14 mouse cellular contexts compared by ENCODE assay signal in the genomic region with DNA sequence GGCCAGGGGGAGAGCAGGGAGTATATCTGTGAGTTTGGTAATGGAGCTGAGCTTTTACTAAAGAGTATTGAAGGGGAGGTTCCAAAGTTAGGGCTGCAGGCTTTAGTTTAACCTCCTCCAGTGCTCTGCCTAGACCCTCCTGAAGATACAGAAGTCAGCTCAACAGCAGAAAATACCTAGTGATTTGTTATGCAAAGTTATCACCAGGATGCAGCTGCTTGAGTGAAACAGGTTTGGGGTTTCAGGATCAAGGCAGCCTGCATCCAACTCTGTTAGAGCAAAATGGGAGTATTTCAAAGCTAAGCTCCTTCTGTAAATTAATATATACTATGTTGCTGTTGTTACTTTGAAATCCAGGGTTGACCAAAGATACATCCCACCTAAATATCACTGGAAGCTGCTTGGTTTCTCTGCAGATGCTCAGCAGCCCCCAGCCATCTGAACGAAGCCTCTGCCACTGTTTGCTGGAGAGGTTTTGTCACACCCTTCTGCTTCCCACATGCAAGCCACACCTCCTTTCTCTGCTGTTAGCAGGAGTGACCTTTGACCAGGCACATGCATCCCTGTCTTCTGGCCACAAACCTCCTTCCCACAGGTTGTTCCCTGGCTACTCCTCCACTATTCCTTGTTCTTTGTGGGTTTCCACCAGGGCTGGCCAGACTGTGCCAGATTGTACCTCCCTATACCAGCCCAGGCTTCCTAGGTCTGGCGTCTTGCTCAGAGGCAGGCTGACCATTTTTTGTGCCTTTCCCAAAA.
DNase-seq lines count a peak whose midpoint lies in the region; ATAC-seq lines count a peak whose summit lies in the region.
"Had no signal": no experiment of that assay in that cellular context is flagged by ENCODE, and none has a peak within 500 bp of the region (broad histone marks: within the 10 kb centered on the region; RNA-seq: fewer than 3 reads in every experiment).

No protein-coding gene starts in this region.

- no peaks in the 10 kb centered on the region for H3K27me3 ChIP-seq in liver, embryonic 16.5 days (ENCODE audit: control insufficient read depth, insufficient read depth, low read depth, low read length)
- H3K27me3 ChIP-seq in embryonic facial prominence, embryonic 13.5 days, result peaks cover 17% of the 10 kb centered on the region
- H3K27me3 ChIP-seq in kidney, embryonic 16.5 days (ENCODE audit: insufficient read depth, low read length), result no peaks in the 10 kb centered on the region
- H3K27me3 ChIP-seq: forebrain, embryonic 15.5 days; hindbrain, embryonic 13.5 days; midbrain, embryonic 15.5 days had no signal

- H3K9me3 ChIP-seq in liver, embryonic 16.5 days (replicated peaks; ENCODE audit: control insufficient read depth, low read length), result no peaks in the 10 kb centered on the region
- no peaks in the 10 kb centered on the region for H3K9me3 ChIP-seq in embryonic facial prominence, embryonic 13.5 days
- H3K9me3 ChIP-seq in kidney, embryonic 16.5 days (ENCODE audit: low read length), result no peaks in the 10 kb centered on the region
- H3K9me3 ChIP-seq: forebrain, embryonic 15.5 days; hindbrain, embryonic 13.5 days; midbrain, embryonic 15.5 days had no signal

- H3K4me2 ChIP-seq in liver, embryonic 16.5 days (ENCODE audit: low read depth, low read length), result no peak overlapping the region
- peak overlapping the region; percentile 56; the same call in 1 of the 2 replicates for H3K4me2 ChIP-seq in embryonic facial prominence, embryonic 13.5 days
- no peak overlapping the region for H3K4me2 ChIP-seq in kidney, embryonic 16.5 days (replicated peaks; ENCODE audit: low read depth, low read length)
- H3K4me2 ChIP-seq: forebrain, embryonic 15.5 days; hindbrain, embryonic 13.5 days; midbrain, embryonic 15.5 days had no signal

- H3K27ac ChIP-seq in liver, embryonic 16.5 days (ENCODE audit: low read length), result no peak overlapping the region
- no peak overlapping the region for H3K27ac ChIP-seq in embryonic facial prominence, embryonic 13.5 days
- peak overlapping the region; percentile 48; the same call in 1 of the 2 replicates for H3K27ac ChIP-seq in kidney, embryonic 16.5 days (ENCODE audit: low read length)
- H3K27ac ChIP-seq: forebrain, embryonic 15.5 days; hindbrain, embryonic 13.5 days; midbrain, embryonic 15.5 days had no signal

- DNase-seq in liver, result no peak
- DNase-seq in testis, postnatal 14 days (ENCODE audit: low spot score), result peak; percentile 19
- DNase-seq in right cerebral cortex, postnatal 25 days, result no peak
- no peak for DNase-seq in right cerebral cortex, adult 18-20 months
- DNase-seq: cerebellum, postnatal 14 days; heart, adult 18-20 months; thymus, adult 2 months had no signal

- no peaks in the 10 kb centered on the region; the same call in none of the 2 replicates for H3K4me1 ChIP-seq in liver, embryonic 16.5 days (ENCODE audit: control insufficient read depth, low read depth, low read length)
- peaks cover 30% of the 10 kb centered on the region for H3K4me1 ChIP-seq in embryonic facial prominence, embryonic 13.5 days
- peaks cover 33% of the 10 kb centered on the region for H3K4me1 ChIP-seq in kidney, embryonic 16.5 days (ENCODE audit: insufficient read depth, low read length)

- H3K4me3 ChIP-seq in liver, embryonic 16.5 days (ENCODE audit: low read depth, low read length), result no peak overlapping the region
- 0 out of 2 replicates have a peak overlapping the region, but pooled peaks have one; percentile 31 for H3K4me3 ChIP-seq in embryonic facial prominence, embryonic 13.5 days
- H3K4me3 ChIP-seq in kidney, embryonic 16.5 days (ENCODE audit: low read length), result no peak overlapping the region
- H3K4me3 ChIP-seq: forebrain, embryonic 15.5 days; hindbrain, embryonic 13.5 days; midbrain, embryonic 15.5 days had no signal

- ATAC-seq in liver, embryonic 16.5 days (ENCODE audit: low read depth), result peak; percentile 41; the same call in 1 of the 2 replicates
- ATAC-seq in embryonic facial prominence, embryonic 13.5 days (ENCODE audit: insufficient number of reproducible peaks, insufficient read depth, low FRiP score, low TSS enrichment, low read depth), result no peak
- peak; percentile 87 for ATAC-seq in kidney, embryonic 16.5 days (ENCODE audit: low FRiP score, low TSS enrichment)
- ATAC-seq: forebrain, embryonic 15.5 days; lung, postnatal 0 days; midbrain, embryonic 15.5 days had no signal

- no peak overlapping the region for H3K9ac ChIP-seq in liver, embryonic 16.5 days (ENCODE audit: low read depth, low read length)
- no peak overlapping the region for H3K9ac ChIP-seq in embryonic facial prominence, embryonic 13.5 days
- H3K9ac ChIP-seq in kidney, embryonic 16.5 days (replicated peaks; ENCODE audit: low read length), result no peak overlapping the region
- H3K9ac ChIP-seq: forebrain, embryonic 15.5 days; hindbrain, embryonic 13.5 days; midbrain, embryonic 15.5 days had no signal

- no peaks in the 10 kb centered on the region for H3K36me3 ChIP-seq in liver, embryonic 16.5 days (ENCODE audit: control insufficient read depth, insufficient read depth)
- H3K36me3 ChIP-seq in embryonic facial prominence, embryonic 13.5 days, result no peaks in the 10 kb centered on the region
- H3K36me3 ChIP-seq in kidney, embryonic 16.5 days (ENCODE audit: insufficient read depth, low read length), result no peaks in the 10 kb centered on the region
- H3K36me3 ChIP-seq: forebrain, embryonic 15.5 days; hindbrain, embryonic 13.5 days; midbrain, embryonic 15.5 days had no signal

- 35% methylated on average over 2 of the region's 2 CpGs for WGBS in liver, embryonic 16.5 days (ENCODE audit: insufficient replicate concordance)
- 36% methylated on average over 2 of the region's 2 CpGs for WGBS in embryonic facial prominence, embryonic 13.5 days
- 41% methylated on average over 2 of the region's 2 CpGs for WGBS in kidney, embryonic 16.5 days
